Mouse (Mus musculus) ES-E14 (cell line): ENCODE measurements around the gene Gramd1b.

Experiments used
- ZC3H11A ChIP-seq: IDR thresholded peaks from 2 replicates; pipeline ENCODE4 v1.6.1; 2012; ENCODE audit warnings: low read depth, mild to moderate bottlenecking, inconsistent platforms, low read length, borderline replicate concordance
- ZNF384 ChIP-seq: IDR thresholded peaks from 2 replicates; pipeline ENCODE4 v1.6.1; 2012; ENCODE audit warnings: low read depth, low read length, inconsistent platforms

- TF ChIP-seq ZC3H11A: no peak
- no peak for TF ChIP-seq ZNF384
Measured at GRCm38 (mm10) chr9:40519294-40519693, 11.9 kb downstream of the Gramd1b start.
